Mouse (Mus musculus): ENCODE data around the gene Cyp2b10.
"Not testable (repeated sequence)": the region's sequence is repeated elsewhere in the genome, so short reads cannot be mapped to it uniquely, and the experiment has no call there.

Cyp2b10 gene

DNA sequence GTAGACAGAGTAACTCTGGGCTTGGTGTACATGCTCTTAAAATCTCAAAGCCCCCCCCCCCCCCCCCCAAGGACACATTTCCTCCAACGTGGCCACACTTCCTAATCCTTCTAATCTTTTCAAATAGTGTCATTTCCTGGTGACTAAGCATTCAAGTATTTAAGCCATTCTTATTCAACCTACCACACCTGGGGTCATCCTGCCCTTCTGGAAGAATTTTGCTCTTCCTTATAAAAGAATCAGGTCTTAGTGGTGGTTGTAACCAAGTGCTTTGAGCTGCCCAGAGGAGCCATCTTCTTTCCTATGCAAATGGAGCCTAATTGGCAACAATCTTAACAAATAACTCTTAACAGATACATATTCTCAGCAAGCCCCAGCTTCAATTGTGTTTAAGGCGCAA is 12.6 kb downstream of the Cyp2b10 start:
- no peak for DNase-seq (ENCODE audit: extremely low read depth, low read depth, low spot score)

DNA sequence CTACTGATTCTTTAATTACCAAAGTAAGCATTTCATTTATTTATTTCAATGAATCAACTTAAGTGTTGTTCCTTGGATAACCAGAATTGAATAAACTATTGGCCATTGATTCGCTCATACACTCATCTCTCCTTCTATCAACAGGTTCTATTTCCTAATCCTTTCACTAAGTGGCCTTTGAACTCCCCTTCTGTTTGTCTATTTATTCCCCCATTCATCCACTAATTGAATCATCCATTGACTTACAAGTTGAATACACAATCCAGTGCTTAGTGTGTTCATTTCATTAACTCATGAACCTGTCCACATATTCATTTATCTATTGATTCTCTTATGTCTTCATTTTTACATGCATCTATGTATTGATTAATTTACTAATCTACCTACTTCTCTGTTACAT is 18.7 kb downstream of the Cyp2b10 start:
- DNase-seq (ENCODE audit: extremely low read depth, low read depth, low spot score), result no peak

GRCm38 (mm10) chr7:25917271-25917670 is 19.9 kb downstream of the Cyp2b10 start:
- DNase-seq (ENCODE audit: extremely low read depth, low read depth, low spot score), result not testable (repeated sequence)

GRCm38 (mm10) chr7:25919467-25919866 is 22.0 kb downstream of the Cyp2b10 start:
- DNase-seq (ENCODE audit: extremely low read depth, low read depth, low spot score), result no peak

DNA sequence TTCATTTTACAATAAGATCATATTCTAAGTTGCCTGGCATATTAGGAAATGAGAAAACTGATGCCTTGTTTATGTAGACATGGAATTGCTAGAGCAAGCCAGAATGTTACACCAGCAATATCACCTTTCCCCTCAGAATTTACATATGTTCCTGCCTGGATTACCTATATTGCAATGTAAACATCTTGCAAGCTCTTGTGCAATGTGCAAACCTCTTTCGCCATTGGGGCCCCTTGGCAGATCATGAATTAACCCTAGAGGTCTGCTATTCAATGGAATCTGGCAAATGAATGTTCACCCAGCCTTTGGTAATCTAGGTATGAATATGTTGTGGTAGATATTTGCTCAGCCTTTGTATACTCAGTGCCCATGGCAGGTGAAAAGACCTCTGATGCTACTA is 47.9 kb downstream of the Cyp2b10 start:
- DNase-seq (ENCODE audit: extremely low read depth, low read depth, low spot score), result peak; percentile 63
